Mouse (Mus musculus): ENCODE measurements around the gene Tpi1. TPM values are rescaled to one million over a fixed set of nuclear protein-coding genes. Genes with fewer than 3 reads are reported as not detected.
A peak's percentile ranks its signal among the peaks of the same experiment; 100 is the strongest.
"Not testable (repeated sequence)": the region's sequence is repeated elsewhere in the genome, so short reads cannot be mapped to it uniquely, and the experiment has no call there.

The Tpi1 gene
- total RNA-seq, 2 experiments from 2014 or later = 2,868 to 2,952 TPM

- intact Hi-C loops (cut with DNase I; ENCODE audit: low total_unique reads) = no loop called here
- no peak for DNase-seq
Measured at GRCm38 (mm10) chr6:124811701-124812560, 2.2 kb downstream of the Tpi1 start.

- intact Hi-C loops (cut with DNase I; ENCODE audit: low total_unique reads) = no loop called here
Measured at GRCm38 (mm10) chr6:124811403-124811665, 2.8 kb downstream of the Tpi1 start.

GRCm38 (mm10) chr6:124810566-124811402 is 3.3 kb downstream of the Tpi1 start:
- intact Hi-C loops (cut with DNase I; ENCODE audit: low total_unique reads); DNase-seq: not testable (repeated sequence)

More at GRCm38 (mm10) chr6:124811403-124811665, 2.8 kb downstream of the Tpi1 start:
- no peak for DNase-seq

- intact Hi-C loops (cut with DNase I; ENCODE audit: low total_unique reads) = no loop called here
- no peak for DNase-seq
Measured at GRCm38 (mm10) chr6:124809775-124810538, 4.1 kb downstream of the Tpi1 start.

GRCm38 (mm10) chr6:124809052-124809774 is 4.9 kb downstream of the Tpi1 start:
- intact Hi-C loops (cut with DNase I; ENCODE audit: low total_unique reads) = no loop called here
- peak; percentile 88 for DNase-seq

GRCm38 (mm10) chr6:124808358-124809012 is 5.6 kb downstream of the Tpi1 start, which contains the start of gene Spsb2:
Spsb2 (plus strand) TSS chr6:124808661.
- peak; percentile 82 for DNase-seq
- intact Hi-C loops (cut with DNase I; ENCODE audit: low total_unique reads) = no loop called here

GRCm38 (mm10) chr6:124807986-124808357 is 6.1 kb downstream of the Tpi1 start:
- intact Hi-C loops (cut with DNase I; ENCODE audit: low total_unique reads) = no loop called here
- no peak for DNase-seq

GRCm38 (mm10) chr6:124807366-124807765 is 6.7 kb downstream of the Tpi1 start:
- intact Hi-C loops (cut with DNase I; ENCODE audit: low total_unique reads) = no loop called here
- DNase-seq = no peak

- no peak for DNase-seq
- intact Hi-C loops (cut with DNase I; ENCODE audit: low total_unique reads) = no loop called here
Measured at GRCm38 (mm10) chr6:124806446-124807140, 7.5 kb downstream of the Tpi1 start.

GRCm38 (mm10) chr6:124805341-124806321 is 8.5 kb downstream of the Tpi1 start:
- DNase-seq = peak; percentile 96
- intact Hi-C loops (cut with DNase I; ENCODE audit: low total_unique reads) = no loop called here

GRCm38 (mm10) chr6:124804341-124804740 is 9.8 kb downstream of the Tpi1 start:
- DNase-seq = no peak
- intact Hi-C loops (cut with DNase I; ENCODE audit: low total_unique reads) = no loop called here

- intact Hi-C loops (cut with DNase I; ENCODE audit: low total_unique reads) = not testable (repeated sequence)
Measured at GRCm38 (mm10) chr6:124803691-124804090, 10.4 kb downstream of the Tpi1 start.

GRCm38 (mm10) chr6:124803061-124803460 is 11.0 kb downstream of the Tpi1 start:
- intact Hi-C loops (cut with DNase I; ENCODE audit: low total_unique reads) = no loop called here
- no peak for DNase-seq

More at GRCm38 (mm10) chr6:124803691-124804090, 10.4 kb downstream of the Tpi1 start:
- DNase-seq = not testable (repeated sequence)

GRCm38 (mm10) chr6:124802400-124802799 is 11.7 kb downstream of the Tpi1 start:
- intact Hi-C loops (cut with DNase I; ENCODE audit: low total_unique reads) = not testable (repeated sequence)

GRCm38 (mm10) chr6:124796200-124796599 is 17.9 kb downstream of the Tpi1 start:
- intact Hi-C loops (cut with DNase I; ENCODE audit: low total_unique reads) = no loop called here
- no peak for DNase-seq

More at GRCm38 (mm10) chr6:124802400-124802799, 11.7 kb downstream of the Tpi1 start:
- not testable (repeated sequence) for DNase-seq

GRCm38 (mm10) chr6:124795781-124796180 is 18.3 kb downstream of the Tpi1 start:
- DNase-seq = no peak
- intact Hi-C loops (cut with DNase I; ENCODE audit: low total_unique reads) = no loop called here

GRCm38 (mm10) chr6:124791911-124792310 is 22.2 kb downstream of the Tpi1 start:
- no peak for DNase-seq
- intact Hi-C loops (cut with DNase I; ENCODE audit: low total_unique reads) = no loop called here
